Mouse (Mus musculus) hindbrain, postnatal 0 days (tissue): ENCODE data around the gene Apol10b. TPM values are rescaled to one million over a fixed set of nuclear protein-coding genes. Genes with fewer than 3 reads are reported as not detected.

Source experiments
- ATAC-seq: fragments of 200-750 bp; cut with Nextera tagmentation; 2 replicates; pipeline ENCODE4 v1.8.0; 2017; ENCODE audit warnings: mild to moderate bottlenecking, moderate TSS enrichment, moderate library complexity
- DNase-seq: peaks from one replicate; pipeline ENCODE4 v3.0.0-alpha.2; 2015; ENCODE audit warnings: low spot score
- H3K27ac ChIP-seq: fragments of 300-500 bp; sonication (generic); 2 replicates; pipeline ENCODE4 v1.5.1; 2014; ENCODE audit warnings: mild to moderate bottlenecking
- H3K27me3 ChIP-seq: fragments of 300-500 bp; sonication (generic); 2 replicates; pipeline ENCODE4 v1.6.1; 2014; ENCODE audit warnings: low read length, mixed read lengths; ENCODE audit not compliant: insufficient read depth
- H3K36me3 ChIP-seq: fragments of 300-500 bp; sonication (generic); 2 replicates; pipeline ENCODE4 v1.6.1; 2014; ENCODE audit warnings: low read length, mixed read lengths; ENCODE audit not compliant: insufficient read depth
- H3K4me1 ChIP-seq: fragments of 300-500 bp; sonication (generic); 2 replicates; pipeline ENCODE4 v1.6.1; 2014; ENCODE audit warnings: antibody characterized with exemption, low read length, mixed read lengths; ENCODE audit not compliant: insufficient read depth
- H3K4me2 ChIP-seq: fragments of 300-500 bp; sonication (generic); 2 replicates; pipeline ENCODE4 v1.6.1; 2014; ENCODE audit warnings: low read depth, mild to moderate bottlenecking, low read length, moderate library complexity, mixed read lengths
- H3K4me3 ChIP-seq: fragments of 300-500 bp; sonication (generic); 2 replicates; pipeline ENCODE4 v1.5.1; 2014; ENCODE audit warnings: low read length
- H3K9ac ChIP-seq: fragments of 300-500 bp; sonication (generic); replicated peaks from 2 replicates; pipeline ENCODE4 v1.6.1; 2014; ENCODE audit warnings: mild to moderate bottlenecking, low read length, moderate library complexity, mixed read lengths
- H3K9me3 ChIP-seq: fragments of 300-500 bp; sonication (generic); 2 replicates; pipeline ENCODE4 v1.6.1; 2016; ENCODE audit warnings: low read length, mixed read lengths
- CTCF ChIP-seq: IDR thresholded peaks from 2 replicates; pipeline ENCODE4 v1.5.1; 2016; ENCODE audit warnings: antibody characterized with exemption, control low read depth, low read depth
- WGBS: fragments of 180-500 bp; shearing (Covaris S2); extraction: QIAGEN DNeasy Blood & Tissue Kit; methylation state at CpG from one replicate; pipeline ENCODE4 v1.1.7; 2014; 5-methylcytosine and 5-hydroxymethylcytosine counted together
- polyA plus RNA-seq: library from polyadenylated mRNA; unstranded; fragments of >200 nt; fragmentation: Nextera tagmentation; extraction: Ambion mirVana; gene quantifications from 2 replicates; pipeline ENCODE4 v1.2.1, GENCODE M21; 2015
- total RNA-seq: library from RNA; depleted of rRNA; stranded (reverse); fragments of >200 nt; gene quantifications from 2 replicates; pipeline ENCODE4 v1.2.3, GENCODE M21; 2014

The Apol10b gene
- total and polyA plus RNA-seq, 2 experiments from 2014 or later, result 0.08 TPM; not detected in 1

GRCm38 (mm10) chr15:77598958-77599357 lies 3.0 kb upstream of the Apol10b start, which contains the start of gene Gm36245:
TSS of gene Gm36245 (plus strand) at chr15:77599258.
- 90% methylated on average over 1 of the region's 1 CpGs for WGBS
- DNase-seq, result no peak
- Histone ChIP-seq H3K9me3 (no peaks in the 10 kb centered on the region), H3K4me3 (no peak within 1 kb of the TSS), H3K27ac (no peak within 1 kb of the TSS), H3K27me3 (no peaks in the 10 kb centered on the region), H3K4me2 (no peak within 1 kb of the TSS), H3K4me1 (no peaks in the 10 kb centered on the region), H3K36me3 (no peaks in the 10 kb centered on the region), H3K9ac (no peak within 1 kb of the TSS)
- no peak for ATAC-seq
- no peak for TF ChIP-seq CTCF

- Histone ChIP-seq H3K9ac (no peak overlapping the region), H3K9me3 (no peaks in the 10 kb centered on the region), H3K27ac (no peak overlapping the region), H3K36me3 (no peaks in the 10 kb centered on the region), H3K27me3 (no peaks in the 10 kb centered on the region), H3K4me3 (no peak overlapping the region), H3K4me2 (no peak overlapping the region), H3K4me1 (no peaks in the 10 kb centered on the region)
- 68% methylated on average over 3 of the region's 3 CpGs for WGBS
- no peak for TF ChIP-seq CTCF
- no peak for DNase-seq
- ATAC-seq, result no peak
These were observed 2.5 kb upstream of the Apol10b start for GRCm38 (mm10) chr15:77598429-77598828.

- H3K4me2 ChIP-seq, result no peak overlapping the region
- no peaks in the 10 kb centered on the region for H3K36me3 ChIP-seq
- no peak overlapping the region for H3K27ac ChIP-seq
- ATAC-seq (no peak), DNase-seq (no peak)
- no peaks in the 10 kb centered on the region for H3K4me1 ChIP-seq
- 91% methylated on average over 1 of the region's 1 CpGs for WGBS
- no peak overlapping the region for H3K9ac ChIP-seq
- H3K27me3 ChIP-seq, result no peaks in the 10 kb centered on the region
- TF ChIP-seq CTCF, result no peak
- no peak overlapping the region for H3K4me3 ChIP-seq
- H3K9me3 ChIP-seq, result no peaks in the 10 kb centered on the region
These were observed 2.4 kb downstream of the Apol10b start for GRCm38 (mm10) chr15:77593557-77593956.

GRCm38 (mm10) chr15:77590881-77591280 lies 5.0 kb downstream of the Apol10b start:
- Histone ChIP-seq H3K4me1 (no peaks in the 10 kb centered on the region), H3K27ac (no peak overlapping the region), H3K36me3 (no peaks in the 10 kb centered on the region), H3K4me3 (no peak overlapping the region), H3K27me3 (no peaks in the 10 kb centered on the region), H3K4me2 (no peak overlapping the region), H3K9me3 (no peaks in the 10 kb centered on the region), H3K9ac (no peak overlapping the region)
- no peak for ATAC-seq
- WGBS, result 81% methylated on average over 2 of the region's 2 CpGs
- no peak for DNase-seq
- no peak for TF ChIP-seq CTCF

GRCm38 (mm10) chr15:77588981-77589380 lies 6.9 kb downstream of the Apol10b start:
- no peaks in the 10 kb centered on the region for H3K36me3 ChIP-seq
- no peaks in the 10 kb centered on the region for H3K9me3 ChIP-seq
- H3K27me3 ChIP-seq, result no peaks in the 10 kb centered on the region
- DNase-seq, result no peak
- H3K4me3 ChIP-seq, result no peak overlapping the region
- H3K27ac ChIP-seq, result no peak overlapping the region
- no peak overlapping the region for H3K9ac ChIP-seq
- H3K4me2 ChIP-seq, result no peak overlapping the region
- no peaks in the 10 kb centered on the region for H3K4me1 ChIP-seq
- TF ChIP-seq CTCF, result no peak
- no peak for ATAC-seq

GRCm38 (mm10) chr15:77587026-77587425 lies 8.9 kb downstream of the Apol10b start:
- ATAC-seq (no peak), DNase-seq (no peak)
- Histone ChIP-seq H3K4me1 (no peaks in the 10 kb centered on the region), H3K9me3 (no peaks in the 10 kb centered on the region), H3K36me3 (no peaks in the 10 kb centered on the region), H3K4me2 (no peak overlapping the region), H3K27me3 (no peaks in the 10 kb centered on the region), H3K27ac (no peak overlapping the region), H3K9ac (no peak overlapping the region), H3K4me3 (no peak overlapping the region)
- no peak for TF ChIP-seq CTCF

GRCm38 (mm10) chr15:77581681-77582080 lies 14.2 kb downstream of the Apol10b start:
- DNase-seq, result no peak

More at GRCm38 (mm10) chr15:77581681-77582080, 14.2 kb downstream of the Apol10b start:
- Histone ChIP-seq H3K9ac (no peak overlapping the region), H3K4me1 (no peaks in the 10 kb centered on the region), H3K4me3 (no peak overlapping the region), H3K36me3 (no peaks in the 10 kb centered on the region), H3K27me3 (no peaks in the 10 kb centered on the region), H3K27ac (no peak overlapping the region), H3K4me2 (no peak overlapping the region), H3K9me3 (no peaks in the 10 kb centered on the region)
- no peak for ATAC-seq
- WGBS, result 21% methylated on average over 1 of the region's 1 CpGs
- no peak for TF ChIP-seq CTCF
